Mouse (Mus musculus) midbrain, embryonic 13.5 days (tissue): ENCODE measurements at regions not wholly inside any gene's neighbourhood (a gene's known extent, or its start where the extent isn't known, plus 50 kb on each side); places are given as distances from the start of the nearest gene placed in this dataset. TPM values are rescaled to one million over a fixed set of nuclear protein-coding genes. Genes with fewer than 3 reads are reported as not detected.

Experiments used
- ATAC-seq: fragments of 200-750 bp; cut with Nextera tagmentation; 2 replicates; pipeline ENCODE4 v1.8.0; 2017; ENCODE audit warnings: mild to moderate bottlenecking, moderate TSS enrichment, moderate library complexity
- H3K27ac ChIP-seq: fragments of 300-500 bp; sonication (generic); 2 replicates; pipeline ENCODE4 v1.5.1; 2015; ENCODE audit warnings: inconsistent platforms, mild to moderate bottlenecking, moderate library complexity
- H3K27me3 ChIP-seq: fragments of 300-500 bp; sonication (generic); 2 replicates; pipeline ENCODE4 v1.6.1; 2015; ENCODE audit warnings: mild to moderate bottlenecking, inconsistent platforms
- H3K36me3 ChIP-seq: fragments of 300-500 bp; sonication (generic); 2 replicates; pipeline ENCODE4 v1.6.1; 2015; ENCODE audit warnings: mild to moderate bottlenecking, inconsistent platforms
- H3K4me1 ChIP-seq: fragments of 300-500 bp; sonication (generic); replicated peaks from 2 replicates; pipeline ENCODE4 v1.6.1; 2015; ENCODE audit warnings: inconsistent platforms
- H3K4me2 ChIP-seq: fragments of 300-500 bp; sonication (generic); replicated peaks from 2 replicates; pipeline ENCODE4 v1.6.1; 2015; ENCODE audit warnings: moderate library complexity, mild to moderate bottlenecking, inconsistent platforms
- H3K4me3 ChIP-seq: fragments of 300-500 bp; sonication (generic); replicated peaks from 2 replicates; pipeline ENCODE4 v1.5.1; 2015; ENCODE audit warnings: mild to moderate bottlenecking, inconsistent platforms
- H3K9ac ChIP-seq: fragments of 300-500 bp; sonication (generic); replicated peaks from 2 replicates; pipeline ENCODE4 v1.6.1; 2015; ENCODE audit warnings: mild to moderate bottlenecking, inconsistent platforms
- H3K9me3 ChIP-seq: fragments of 300-500 bp; sonication (generic); 2 replicates; pipeline ENCODE4 v1.6.1; 2016; ENCODE audit warnings: mild to moderate bottlenecking, inconsistent platforms
- WGBS: fragments of 180-500 bp; shearing (Covaris S2); methylation state at CpG from one replicate; pipeline ENCODE4 v1.1.7; 2015; 5-methylcytosine and 5-hydroxymethylcytosine counted together
- microRNA-seq: library from miRNA; unstranded; fragments of <30 nt; microRNA quantifications from one replicate; pipeline ENCODE4, GENCODE M21; 2016

DNA sequence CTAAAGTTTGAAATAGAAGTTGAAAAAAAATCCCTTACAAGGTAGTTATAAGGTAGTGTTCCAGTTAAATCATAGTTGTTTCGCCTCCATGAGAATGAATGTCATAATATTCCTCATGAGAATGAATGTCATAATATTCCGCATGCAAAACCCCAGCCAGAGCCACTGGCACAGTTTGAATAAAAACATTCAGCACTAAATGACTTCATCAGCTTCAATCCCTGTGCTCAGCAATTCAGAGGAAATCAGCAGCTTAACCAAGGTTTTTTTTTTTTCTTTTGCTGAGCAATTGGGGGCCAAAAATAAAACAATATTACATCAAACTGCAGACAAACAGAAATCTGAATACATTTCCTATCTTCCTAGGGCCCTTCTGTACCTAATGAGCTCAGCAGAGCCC lies 102.7 kb upstream of the Slc24a2 start:
- H3K27me3 ChIP-seq: no peaks in the 10 kb centered on the region
- no peak overlapping the region for H3K9ac ChIP-seq
- H3K36me3 ChIP-seq: no peaks in the 10 kb centered on the region
- H3K4me1 ChIP-seq: no peaks in the 10 kb centered on the region
- 94% methylated on average over 2 of the region's 2 CpGs for WGBS
- no peak for ATAC-seq
- H3K9me3 ChIP-seq: no peaks in the 10 kb centered on the region
- no peak overlapping the region for H3K4me2 ChIP-seq
- no peak overlapping the region for H3K4me3 ChIP-seq
- no peak overlapping the region for H3K27ac ChIP-seq

DNA sequence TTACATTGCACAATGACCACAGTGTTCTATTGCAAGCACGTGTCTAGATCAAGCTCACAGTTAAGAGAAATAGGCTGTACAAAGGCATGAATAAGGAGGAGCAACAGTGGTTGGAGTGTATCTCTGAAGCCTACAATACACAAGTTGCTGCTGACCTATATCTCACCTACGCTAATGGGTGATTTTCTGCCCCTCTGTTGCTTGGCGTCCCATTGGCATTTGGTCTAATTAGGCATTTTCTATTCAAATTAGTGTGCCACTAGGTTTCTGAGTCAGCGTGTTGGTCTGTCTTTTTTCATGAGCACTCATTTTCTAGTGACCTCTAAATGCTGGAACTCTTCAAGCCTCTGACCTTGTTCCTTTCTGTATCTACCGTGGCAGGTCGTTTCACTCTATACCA lies 98.9 kb upstream of the Slc24a2 start:
- ATAC-seq: no peak

DNA sequence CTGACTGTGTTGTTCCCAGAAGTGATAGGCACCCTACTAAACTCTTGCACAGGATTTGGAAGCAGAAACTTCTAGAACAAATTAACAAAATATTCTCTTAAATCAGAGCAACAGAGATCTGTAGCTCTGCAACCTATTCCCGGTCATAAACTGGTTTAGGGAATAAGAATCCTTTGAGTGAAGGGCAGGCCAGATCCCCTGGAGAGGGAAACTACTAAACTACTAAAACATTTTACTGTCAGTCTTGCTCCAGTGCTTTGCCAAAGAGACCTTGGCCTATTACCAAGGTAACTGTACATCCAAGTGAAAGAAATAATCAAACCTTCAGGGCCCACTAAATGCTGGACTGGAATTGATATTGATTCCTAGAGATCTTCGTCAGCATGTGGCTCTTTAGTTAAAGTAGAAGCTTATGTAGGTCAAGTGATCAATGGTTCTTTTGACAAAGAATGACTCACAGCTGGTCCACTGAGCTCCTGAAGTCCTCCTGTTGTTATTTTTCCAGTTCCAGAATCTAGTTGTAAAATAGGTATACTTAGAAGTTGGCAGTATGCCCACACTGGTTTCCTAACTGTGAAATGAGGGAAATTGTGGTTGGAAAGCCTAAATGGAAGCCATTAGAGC lies 91.6 kb upstream of the Slc24a2 start:
- no peak for ATAC-seq

More for the DNA sequence above, 98.9 kb upstream of the Slc24a2 start:
- Histone ChIP-seq H3K9ac (no peak overlapping the region), H3K4me3 (no peak overlapping the region), H3K4me1 (no peaks in the 10 kb centered on the region), H3K4me2 (no peak overlapping the region), H3K27ac (no peak overlapping the region), H3K36me3 (no peaks in the 10 kb centered on the region), H3K9me3 (no peaks in the 10 kb centered on the region), H3K27me3 (no peaks in the 10 kb centered on the region)
- 84% methylated on average over 6 of the region's 6 CpGs for WGBS

DNA sequence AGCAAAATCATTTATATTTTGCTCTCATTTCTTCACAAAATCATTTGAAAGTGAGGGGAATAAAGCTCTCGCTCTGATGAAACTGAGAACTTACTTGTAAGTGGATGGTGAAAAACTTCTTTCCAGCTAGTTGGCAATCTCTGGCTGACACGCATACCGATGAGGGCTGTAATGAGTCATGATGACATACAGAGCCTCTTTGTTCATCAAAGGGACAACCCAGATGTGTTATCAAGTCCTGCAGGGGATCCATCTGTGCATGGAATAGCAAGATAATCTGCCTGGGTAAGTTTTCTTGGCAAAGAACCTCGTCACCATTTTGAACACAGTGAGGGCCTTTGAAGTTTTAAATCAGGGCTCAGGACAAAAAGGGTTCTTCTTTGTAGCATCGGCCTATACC lies 67.9 kb upstream of the Slc24a2 start:
- Histone ChIP-seq H3K4me3 (no peak overlapping the region), H3K9ac (no peak overlapping the region), H3K4me1 (no peaks in the 10 kb centered on the region), H3K27ac (no peak overlapping the region), H3K27me3 (no peaks in the 10 kb centered on the region), H3K36me3 (no peaks in the 10 kb centered on the region), H3K4me2 (no peak overlapping the region), H3K9me3 (no peaks in the 10 kb centered on the region)
- no peak for ATAC-seq
- 69% methylated on average over 5 of the region's 5 CpGs for WGBS

More for the DNA sequence above, 91.6 kb upstream of the Slc24a2 start:
- WGBS: 86% methylated on average over 2 of the region's 2 CpGs
- no peaks in the 10 kb centered on the region for H3K9me3 ChIP-seq
- H3K36me3 ChIP-seq: no peaks in the 10 kb centered on the region
- no peaks in the 10 kb centered on the region for H3K4me1 ChIP-seq
- no peaks in the 10 kb centered on the region for H3K27me3 ChIP-seq
- no peak overlapping the region for H3K4me3 ChIP-seq
- H3K9ac ChIP-seq: no peak overlapping the region
- H3K4me2 ChIP-seq: no peak overlapping the region
- H3K27ac ChIP-seq: no peak overlapping the region

DNA sequence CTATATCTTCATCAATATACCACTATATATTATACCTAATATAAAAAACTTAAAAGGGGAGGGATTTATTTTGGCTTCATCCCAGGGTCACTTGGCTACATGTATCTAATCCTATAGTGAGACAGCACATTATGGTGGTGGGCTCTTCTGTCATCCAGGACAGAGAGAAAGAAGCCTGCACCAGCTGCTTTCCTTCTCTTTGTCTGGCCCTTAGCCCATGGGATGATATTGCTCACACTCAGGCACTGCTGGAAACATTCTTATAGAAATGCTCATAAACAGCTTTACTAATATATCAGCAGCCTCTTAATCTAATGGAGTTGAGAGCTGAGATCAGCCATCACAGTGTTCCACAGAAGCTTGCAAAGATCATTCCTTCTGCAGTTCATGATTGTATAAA lies 64.3 kb upstream of the Slc24a2 start:
- no peak overlapping the region for H3K4me2 ChIP-seq
- H3K4me1 ChIP-seq: no peaks in the 10 kb centered on the region
- H3K9ac ChIP-seq: no peak overlapping the region
- H3K9me3 ChIP-seq: no peaks in the 10 kb centered on the region
- no peaks in the 10 kb centered on the region for H3K27me3 ChIP-seq
- no peak for ATAC-seq
- H3K36me3 ChIP-seq: no peaks in the 10 kb centered on the region
- no peak overlapping the region for H3K27ac ChIP-seq
- no peak overlapping the region for H3K4me3 ChIP-seq

Small RNA genes lying in the stretch of these regions (microRNA-seq; reads per million reads assigned to microRNA genes)
- gene Gm23154: not detected
